Mouse (Mus musculus) A20 (cell line): ENCODE measurements around the gene Copz1.
A peak's percentile ranks its signal among the peaks of the same experiment; 100 is the strongest.

Experiments
- DNase-seq: peaks from one replicate; pipeline ENCODE4 v3.0.0-alpha.2; 2011; ENCODE audit warnings: low read depth, low spot score

The Copz1 gene

GRCm38 (mm10) chr15:103308876-103309580, 36.5 kb downstream of the Copz1 start:
- DNase-seq: no peak

GRCm38 (mm10) chr15:103310365-103310910, 37.9 kb downstream of the Copz1 start, which contains the start of gene Gpr84:
Gpr84 (minus strand) TSS chr15:103310612.
- no peak for DNase-seq

- DNase-seq: peak; percentile 79
Measured at GRCm38 (mm10) chr15:103313495-103314095, 41.1 kb downstream of the Copz1 start.

- no peak for DNase-seq
Measured at GRCm38 (mm10) chr15:103314181-103314580, 41.7 kb downstream of the Copz1 start.

- DNase-seq: peak; percentile 65
Measured at GRCm38 (mm10) chr15:103315011-103315502, 42.5 kb downstream of the Copz1 start.

- no peak for DNase-seq
Measured at GRCm38 (mm10) chr15:103315979-103316776, 43.7 kb downstream of the Copz1 start.

- no peak for DNase-seq
Measured at GRCm38 (mm10) chr15:103317120-103317519, 44.6 kb downstream of the Copz1 start.

- no peak for DNase-seq
Measured at GRCm38 (mm10) chr15:103317731-103318130, 45.2 kb downstream of the Copz1 start.

GRCm38 (mm10) chr15:103318201-103318816, 45.8 kb downstream of the Copz1 start:
- no peak for DNase-seq

GRCm38 (mm10) chr15:103321076-103321475, 48.6 kb downstream of the Copz1 start:
- peak; percentile 43 for DNase-seq

- no peak for DNase-seq
Measured at GRCm38 (mm10) chr15:103322396-103322795, 49.9 kb downstream of the Copz1 start.

- DNase-seq: no peak
Measured at GRCm38 (mm10) chr15:103323070-103323454, 50.5 kb downstream of the Copz1 start.

- peak; percentile 87 for DNase-seq
Measured at GRCm38 (mm10) chr15:103323455-103324247, 51.1 kb downstream of the Copz1 start.

GRCm38 (mm10) chr15:103333081-103333615, 60.6 kb downstream of the Copz1 start:
- peak; percentile 68 for DNase-seq

GRCm38 (mm10) chr15:103333738-103334137, 61.2 kb downstream of the Copz1 start:
- peak; percentile 88 for DNase-seq

- DNase-seq: no peak
Measured at GRCm38 (mm10) chr15:103334194-103334593, 61.7 kb downstream of the Copz1 start.

- no peak for DNase-seq
Measured at GRCm38 (mm10) chr15:103335040-103335439, 62.5 kb downstream of the Copz1 start.

GRCm38 (mm10) chr15:103335488-103336235, 63.1 kb downstream of the Copz1 start:
- DNase-seq: no peak

- no peak for DNase-seq
Measured at GRCm38 (mm10) chr15:103336996-103337667, 64.6 kb downstream of the Copz1 start.
